Mouse (Mus musculus) embryonic fibroblast, embryonic 13.5 days (primary cell): Measurements from ENCODE around the gene Efna4. TPM values are rescaled to one million over a fixed set of nuclear protein-coding genes. Genes with fewer than 3 reads are reported as not detected.

Experiments
- H3K27ac ChIP-seq: 2 replicates; pipeline ENCODE4 v1.5.1; 2012; ENCODE audit warnings: low read length, control low read depth, inconsistent platforms; ENCODE audit not compliant: insufficient read depth
- H3K4me1 ChIP-seq: 2 replicates; pipeline ENCODE4 v1.6.1; 2011; ENCODE audit warnings: low read length; ENCODE audit not compliant: control insufficient read depth, insufficient read depth
- H3K4me3 ChIP-seq: 2 replicates; pipeline ENCODE4 v1.5.1; 2011; ENCODE audit warnings: mild to moderate bottlenecking, control low read depth, low read length; ENCODE audit not compliant: insufficient read depth
- CTCF ChIP-seq: IDR thresholded peaks from 2 replicates; pipeline ENCODE4 v1.5.1; 2011; ENCODE audit warnings: mild to moderate bottlenecking, control low read depth, low read length, moderate library complexity, borderline replicate concordance; ENCODE audit not compliant: insufficient read depth
- POLR2A ChIP-seq: IDR thresholded peaks from 2 replicates; pipeline ENCODE4 v1.6.1; 2011; ENCODE audit warnings: low read depth, mild to moderate bottlenecking, control low read depth, low read length, moderate library complexity
- polyA plus RNA-seq: library from polyadenylated mRNA; stranded (reverse); fragments of >200 nt; gene quantifications from 2 replicates; pipeline ENCODE4 v1.2.4, GENCODE M21; 2011; ENCODE audit warnings: low read depth; ENCODE audit not compliant: missing spikeins, insufficient read length

Efna4 gene
- polyA plus RNA-seq, 1 experiment, result 11.4 TPM

DNA sequence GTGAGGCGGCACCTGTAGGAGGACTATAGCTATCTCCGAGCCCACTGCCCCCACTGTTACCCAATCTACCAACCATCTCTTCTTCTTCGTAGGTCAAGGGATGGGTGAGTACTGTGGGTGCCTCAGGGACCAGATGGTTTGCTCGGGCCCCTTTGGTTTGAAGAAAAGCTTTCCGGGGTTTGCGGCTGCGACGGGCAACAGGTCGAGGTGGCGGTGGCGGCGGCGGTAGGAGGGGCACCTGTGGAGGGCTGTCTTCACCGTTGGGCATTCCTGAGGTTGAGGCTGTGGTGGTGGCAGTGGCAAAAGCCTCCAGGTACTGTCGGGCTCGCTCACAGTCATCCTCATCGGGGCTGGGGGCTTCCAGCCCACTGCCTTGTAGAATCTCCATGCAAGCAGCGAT is 42.9 kb upstream of the Efna4 start:
- Histone ChIP-seq H3K27ac (no peak overlapping the region), H3K4me3 (no peak overlapping the region), H3K4me1 (0 out of 2 replicates have a peak, but pooled peaks cover 7% of the 10 kb centered on the region)
- TF ChIP-seq POLR2A (no peak), CTCF (no peak)

- Histone ChIP-seq H3K27ac (no peak overlapping the region), H3K4me3 (no peak overlapping the region), H3K4me1 (0 out of 2 replicates have a peak, but pooled peaks cover 7% of the 10 kb centered on the region)
- TF ChIP-seq CTCF (no peak), POLR2A (no peak)
These were observed 42.5 kb upstream of the Efna4 start for GRCm38 (mm10) chr3:89380291-89380690.

DNA sequence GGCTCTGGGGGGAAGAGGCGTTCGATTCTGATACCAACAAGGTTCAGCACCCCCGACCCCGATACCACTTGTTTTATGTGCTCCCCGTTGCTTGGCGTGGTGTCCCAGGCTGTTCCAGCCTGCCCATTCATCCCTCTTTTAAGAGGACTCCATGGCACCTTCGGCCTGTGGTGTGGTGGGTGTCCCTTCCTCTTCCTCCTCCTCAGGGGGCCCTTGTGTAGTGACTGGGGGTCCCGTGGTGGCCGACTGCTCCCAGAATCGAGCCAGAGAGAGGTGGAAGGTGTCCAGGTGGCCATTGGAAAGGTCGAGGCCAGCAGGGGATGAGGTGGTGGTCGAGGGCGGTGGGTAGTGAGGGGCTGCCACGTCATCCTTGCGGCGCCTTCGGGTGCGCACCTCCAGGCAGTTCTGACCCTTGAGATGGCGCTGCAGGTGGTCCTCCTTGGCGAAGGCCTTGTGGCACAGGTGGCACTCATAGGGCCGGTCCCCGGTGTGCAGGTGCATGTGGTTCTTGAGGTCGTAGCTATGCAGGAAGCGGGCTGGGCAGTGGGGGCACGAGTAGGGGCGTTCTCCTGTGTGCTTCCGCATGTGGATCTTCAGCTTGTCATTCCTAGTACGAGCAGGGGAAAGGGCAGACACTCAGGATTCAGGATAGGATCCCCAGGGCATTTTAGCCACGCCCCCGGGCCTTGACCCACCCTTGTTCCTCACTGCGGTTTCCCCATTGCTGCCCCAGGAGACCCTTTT is 41.7 kb upstream of the Efna4 start:
- Histone ChIP-seq H3K4me1 (0 out of 2 replicates have a peak, but pooled peaks cover 7% of the 10 kb centered on the region), H3K27ac (no peak overlapping the region), H3K4me3 (no peak overlapping the region)
- no peak for TF ChIP-seq POLR2A

- TF ChIP-seq POLR2A, result peak; percentile 39
- TF ChIP-seq CTCF, result peak; percentile 86
- no peak overlapping the region for H3K4me3 ChIP-seq
- H3K27ac ChIP-seq, result no peak overlapping the region
- 0 out of 2 replicates have a peak, but pooled peaks cover 7% of the 10 kb centered on the region for H3K4me1 ChIP-seq
These were observed 40.7 kb upstream of the Efna4 start for GRCm38 (mm10) chr3:89378394-89379067.

DNA sequence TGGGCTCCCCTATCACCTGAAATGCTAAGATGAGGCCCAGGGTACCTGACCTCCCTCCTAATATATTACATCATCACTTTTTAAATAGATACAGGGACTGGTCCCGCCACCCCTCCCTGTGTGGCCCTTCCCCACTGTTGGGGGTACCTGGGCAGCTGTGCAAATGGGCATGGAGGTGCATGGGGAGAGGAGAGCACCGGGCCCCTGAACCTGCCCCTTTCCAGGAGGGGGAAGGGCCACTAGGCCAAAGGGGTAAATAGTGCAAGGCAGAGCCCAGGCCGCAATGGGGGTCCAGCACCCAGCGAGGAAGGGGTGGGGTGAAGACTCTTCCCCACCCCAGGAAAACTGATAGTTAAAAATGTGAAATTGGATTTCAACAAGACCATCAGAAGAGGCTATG is 40.0 kb upstream of the Efna4 start:
- Histone ChIP-seq H3K27ac (no peak overlapping the region), H3K4me1 (0 out of 2 replicates have a peak, but pooled peaks cover 7% of the 10 kb centered on the region), H3K4me3 (no peak overlapping the region)
- TF ChIP-seq CTCF (no peak), POLR2A (no peak)

DNA sequence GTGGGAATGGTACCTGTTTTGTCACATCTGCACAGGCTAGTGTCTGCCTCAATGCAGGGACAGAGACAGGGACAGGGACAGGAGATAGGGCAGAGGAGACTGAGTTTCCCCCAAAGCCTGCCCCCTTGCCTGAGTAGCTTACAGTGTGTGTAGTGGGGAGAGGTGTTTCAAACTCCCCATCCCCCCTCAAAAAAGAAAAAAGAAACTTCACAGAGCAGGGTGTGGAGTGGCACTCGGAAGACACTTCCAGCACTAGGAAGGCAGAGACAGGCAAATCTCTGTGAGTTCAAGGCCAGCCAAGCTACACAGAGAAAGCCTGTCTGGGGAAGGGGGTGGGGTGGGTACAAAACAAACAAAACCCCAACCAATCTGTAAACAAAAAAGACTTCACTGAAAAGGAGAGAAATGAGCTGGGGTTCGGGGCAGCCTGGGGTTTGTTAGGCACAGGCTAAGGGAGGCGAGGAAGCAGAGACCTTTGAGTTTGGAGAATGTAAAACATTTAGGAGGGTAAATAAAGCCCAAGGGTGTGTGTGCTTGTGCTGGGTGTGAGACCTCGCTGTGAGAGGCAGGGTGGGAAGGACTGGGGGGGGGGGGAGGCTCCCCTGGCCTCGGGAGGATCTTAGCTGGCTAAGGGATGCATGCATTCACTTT is 35.9 kb upstream of the Efna4 start:
- TF ChIP-seq CTCF (no peak), POLR2A (no peak)
- Histone ChIP-seq H3K27ac (no peak overlapping the region), H3K4me3 (no peak overlapping the region), H3K4me1 (0 out of 2 replicates have a peak, but pooled peaks cover under 1% of the 10 kb centered on the region)

- Histone ChIP-seq H3K27ac (no peak overlapping the region), H3K4me3 (no peak overlapping the region), H3K4me1 (no peaks in the 10 kb centered on the region)
- TF ChIP-seq POLR2A, result no peak
- TF ChIP-seq CTCF, result no peak
These were observed 29.5 kb upstream of the Efna4 start for GRCm38 (mm10) chr3:89367338-89367737.

GRCm38 (mm10) chr3:89365486-89366414 is 27.9 kb upstream of the Efna4 start:
- Histone ChIP-seq H3K27ac (no peak overlapping the region), H3K4me1 (no peaks in the 10 kb centered on the region), H3K4me3 (no peak overlapping the region)
- TF ChIP-seq POLR2A, result no peak
- TF ChIP-seq CTCF, result no peak

DNA sequence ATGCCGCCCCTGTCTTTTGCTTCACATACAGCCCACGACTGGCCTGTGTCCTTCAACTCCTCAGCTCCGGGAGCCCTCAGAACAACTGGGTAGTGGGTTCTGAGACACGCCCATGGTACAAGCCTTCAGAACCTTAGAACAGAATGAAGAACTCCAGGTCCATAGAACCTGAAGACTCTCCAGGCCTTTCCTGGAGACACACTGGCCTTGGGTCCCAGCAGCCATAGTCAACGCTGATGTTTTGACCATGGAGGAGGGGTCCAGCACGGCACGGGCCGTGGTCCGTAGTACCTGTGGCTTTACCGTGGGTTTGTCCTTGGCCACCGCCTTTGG is 27.3 kb upstream of the Efna4 start, which contains the start of gene Dcst1:
Gene Dcst1, minus strand, starts transcription at position 101 of the 333 bp plus-strand sequence.
- no peak for TF ChIP-seq POLR2A
- no peak for TF ChIP-seq CTCF
- H3K4me1 ChIP-seq, result no peaks in the 10 kb centered on the region
- H3K27ac ChIP-seq, result no peak within 1 kb of the TSS
- H3K4me3 ChIP-seq, result no peak within 1 kb of the TSS
